Mouse (Mus musculus) E14TG2a.4 (cell line): ENCODE measurements around the gene Nkd1.

Experiments
- H3K27me3 ChIP-seq: 2 replicates; pipeline ENCODE4 v1.6.1; 2014; ENCODE audit warnings: low read length, control low read depth; ENCODE audit not compliant: insufficient read depth
- H3K36me3 ChIP-seq: 2 replicates; pipeline ENCODE4 v1.6.1; 2014; ENCODE audit warnings: low read length, control low read depth; ENCODE audit not compliant: insufficient read depth
- H3K4me1 ChIP-seq: replicated peaks from 2 replicates; pipeline ENCODE4 v1.6.1; 2014; ENCODE audit warnings: low read depth, low read length, control low read depth
- H3K4me3 ChIP-seq: replicated peaks from 2 replicates; pipeline ENCODE4 v1.5.1; 2014; ENCODE audit warnings: mild to moderate bottlenecking, low read length
- H3K9me3 ChIP-seq: 2 replicates; pipeline ENCODE4 v1.6.1; 2014; ENCODE audit warnings: low read length, control low read depth
- CTCF ChIP-seq: conservative IDR thresholded peaks from 2 replicates; pipeline ENCODE4 v1.5.1; 2014; ENCODE audit warnings: low read length
- NANOG ChIP-seq: IDR thresholded peaks from 2 replicates; pipeline ENCODE4 v1.6.1; 2014; ENCODE audit warnings: borderline replicate concordance, low read length, mixed read lengths
- POU5F1 ChIP-seq: IDR thresholded peaks from 2 replicates; pipeline ENCODE4 v1.6.1; 2014; ENCODE audit warnings: low read length, borderline replicate concordance

Gene Nkd1

DNA sequence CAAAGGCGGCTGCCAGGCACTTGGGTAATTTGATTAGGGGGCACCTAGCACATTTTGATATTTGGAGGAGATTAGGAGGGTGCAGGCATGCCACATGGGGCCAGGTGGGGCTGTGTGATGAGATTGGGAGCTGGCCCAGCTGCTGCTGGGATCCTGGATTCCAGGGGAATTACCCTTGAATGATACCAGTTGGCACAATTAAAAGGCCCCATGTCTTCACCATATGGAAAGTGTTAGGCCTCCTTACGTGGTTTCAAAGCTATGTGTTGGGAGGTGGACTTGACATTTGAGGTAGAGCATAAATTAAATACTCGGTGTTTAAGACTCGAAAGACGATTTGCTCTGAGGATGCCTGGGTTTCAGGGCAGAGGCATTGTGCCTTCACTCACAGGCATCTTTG lies 5.1 kb downstream of the Nkd1 start:
- H3K9me3 ChIP-seq: no peaks in the 10 kb centered on the region; the same call in 1 of the 2 replicates
- TF ChIP-seq CTCF: no peak
- TF ChIP-seq NANOG: no peak
- TF ChIP-seq POU5F1: no peak
- H3K36me3 ChIP-seq: no peaks in the 10 kb centered on the region
- peaks cover 11% of the 10 kb centered on the region for H3K4me1 ChIP-seq
- H3K4me3 ChIP-seq: no peak overlapping the region
- peaks cover 50% of the 10 kb centered on the region for H3K27me3 ChIP-seq

DNA sequence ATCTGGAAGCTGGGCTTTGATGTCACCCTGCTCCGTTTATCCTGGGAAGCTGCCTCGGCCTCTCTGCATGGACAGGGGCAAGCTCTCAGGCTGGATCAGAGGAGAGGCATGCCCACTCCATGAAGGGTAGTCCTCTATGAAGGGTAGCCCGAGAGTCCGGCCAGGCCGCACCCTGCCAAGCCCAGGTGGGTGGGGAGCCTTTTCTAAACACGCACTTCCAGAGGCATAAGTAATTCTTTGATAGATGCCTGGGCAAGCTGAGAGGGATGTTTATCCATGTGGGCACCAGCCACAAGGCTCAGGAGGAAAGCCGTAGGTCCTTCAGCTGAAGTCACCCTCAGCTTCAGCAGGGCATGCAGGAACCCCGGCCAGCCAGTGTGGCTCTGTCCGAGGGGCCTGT lies 7.0 kb downstream of the Nkd1 start:
- Histone ChIP-seq H3K27me3 (peaks cover 32% of the 10 kb centered on the region), H3K36me3 (no peaks in the 10 kb centered on the region)
- TF ChIP-seq POU5F1: no peak
- TF ChIP-seq NANOG: no peak
- no peak for TF ChIP-seq CTCF

DNA sequence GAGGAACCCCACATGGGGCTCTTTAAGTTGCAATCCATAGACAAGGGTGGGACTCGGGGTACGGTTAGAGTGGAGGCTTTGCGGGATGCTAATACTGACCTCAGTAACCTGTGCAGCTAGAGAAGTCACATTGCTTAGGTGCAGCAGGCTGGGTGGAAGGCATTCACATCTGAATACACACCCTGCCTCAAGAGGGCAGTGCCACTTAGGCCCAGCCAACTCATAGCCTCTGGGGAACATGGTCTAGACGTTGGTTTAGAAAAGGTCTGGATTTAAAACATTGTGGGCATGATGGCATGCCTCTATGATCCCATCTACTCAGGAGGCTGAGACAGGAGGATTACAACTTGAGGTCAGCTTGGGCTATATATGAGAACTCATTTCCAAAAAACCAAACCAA lies 8.6 kb downstream of the Nkd1 start:
- peaks cover 18% of the 10 kb centered on the region for H3K27me3 ChIP-seq
- H3K36me3 ChIP-seq: no peaks in the 10 kb centered on the region
- TF ChIP-seq POU5F1 (no peak), NANOG (no peak), CTCF (no peak)
- H3K9me3 ChIP-seq: no peaks in the 10 kb centered on the region
- no peak overlapping the region for H3K4me3 ChIP-seq
- no peaks in the 10 kb centered on the region; the same call in 1 of the 2 replicates for H3K4me1 ChIP-seq

More for the DNA sequence above, 7.0 kb downstream of the Nkd1 start:
- H3K4me1 ChIP-seq: no peaks in the 10 kb centered on the region; the same call in 1 of the 2 replicates
- H3K9me3 ChIP-seq: no peaks in the 10 kb centered on the region
- no peak overlapping the region for H3K4me3 ChIP-seq

DNA sequence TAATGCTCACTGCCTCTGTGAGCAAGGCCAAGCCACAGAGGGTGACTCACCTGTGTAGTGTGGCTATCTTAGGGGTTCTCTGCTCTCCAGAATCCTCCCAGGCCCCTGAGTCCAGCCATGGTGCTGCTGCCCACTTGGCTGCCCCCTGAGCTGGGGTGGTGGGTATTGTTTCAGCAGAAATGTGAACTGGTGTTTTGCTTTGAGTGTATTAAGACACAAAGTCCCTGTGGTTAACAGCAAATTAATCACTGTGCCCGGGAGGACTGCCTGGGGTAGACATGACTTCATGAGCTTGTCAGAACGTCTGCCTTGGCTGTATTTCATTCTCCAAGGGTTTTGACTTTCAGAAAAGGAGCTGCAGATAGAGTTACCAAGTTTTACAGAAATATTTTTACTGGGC lies 15.9 kb downstream of the Nkd1 start:
- H3K4me3 ChIP-seq: no peak overlapping the region
- H3K9me3 ChIP-seq: no peaks in the 10 kb centered on the region
- no peaks in the 10 kb centered on the region for H3K27me3 ChIP-seq
- H3K36me3 ChIP-seq: no peaks in the 10 kb centered on the region
- H3K4me1 ChIP-seq: no peaks in the 10 kb centered on the region
- TF ChIP-seq CTCF: no peak
- TF ChIP-seq NANOG: no peak
- TF ChIP-seq POU5F1: no peak

DNA sequence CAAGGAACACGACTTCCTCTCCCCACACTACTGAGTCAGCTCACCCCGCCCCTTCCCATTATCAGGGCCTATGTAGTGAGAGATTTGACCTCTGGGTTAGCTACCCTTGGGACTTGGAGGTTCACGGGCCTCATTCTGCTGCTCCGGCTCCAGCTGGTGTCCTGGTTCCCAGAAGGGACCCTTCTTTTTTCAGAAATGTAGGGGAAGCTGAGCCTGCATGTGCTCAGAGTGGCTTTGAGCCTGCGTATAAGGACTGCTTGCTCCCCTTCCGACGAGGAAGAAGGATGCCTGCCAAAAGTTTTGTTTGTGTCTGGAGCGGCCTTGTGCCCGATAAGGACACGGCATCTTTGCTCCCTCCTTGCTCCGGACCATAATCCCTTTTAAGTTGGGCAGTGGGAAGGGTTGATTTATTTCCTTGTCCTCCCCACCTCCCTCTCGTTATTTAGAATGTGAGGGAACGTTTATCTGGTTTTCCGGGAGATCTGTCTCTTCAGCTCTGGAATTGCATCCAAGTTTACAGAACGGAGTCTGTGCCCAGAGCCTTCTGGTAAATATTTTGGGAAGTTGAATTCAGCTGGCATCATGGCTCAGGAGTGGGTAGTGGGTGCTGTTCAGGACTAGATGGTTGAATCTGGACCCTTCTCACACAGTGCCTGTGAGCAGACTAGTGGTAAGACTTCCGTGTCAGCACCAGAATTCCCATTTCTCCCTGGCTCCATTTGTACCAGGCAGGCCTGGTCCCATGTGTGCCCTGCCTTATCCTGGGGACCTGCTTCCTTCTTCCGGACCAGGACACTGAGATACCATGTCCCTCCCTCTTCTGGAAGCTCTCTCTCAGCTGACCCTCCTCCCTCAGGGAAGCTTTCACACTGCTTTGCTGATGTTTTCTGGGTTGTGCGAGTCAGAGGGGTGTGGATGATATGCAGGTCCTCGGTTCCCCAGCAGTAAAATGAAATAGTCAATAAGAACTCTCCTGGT lies 17.1 kb downstream of the Nkd1 start:
- no peak for TF ChIP-seq NANOG
- no peak for TF ChIP-seq CTCF
- TF ChIP-seq POU5F1: no peak
- Histone ChIP-seq H3K36me3 (no peaks in the 10 kb centered on the region), H3K27me3 (no peaks in the 10 kb centered on the region), H3K4me3 (no peak overlapping the region), H3K4me1 (no peaks in the 10 kb centered on the region), H3K9me3 (no peaks in the 10 kb centered on the region)

DNA sequence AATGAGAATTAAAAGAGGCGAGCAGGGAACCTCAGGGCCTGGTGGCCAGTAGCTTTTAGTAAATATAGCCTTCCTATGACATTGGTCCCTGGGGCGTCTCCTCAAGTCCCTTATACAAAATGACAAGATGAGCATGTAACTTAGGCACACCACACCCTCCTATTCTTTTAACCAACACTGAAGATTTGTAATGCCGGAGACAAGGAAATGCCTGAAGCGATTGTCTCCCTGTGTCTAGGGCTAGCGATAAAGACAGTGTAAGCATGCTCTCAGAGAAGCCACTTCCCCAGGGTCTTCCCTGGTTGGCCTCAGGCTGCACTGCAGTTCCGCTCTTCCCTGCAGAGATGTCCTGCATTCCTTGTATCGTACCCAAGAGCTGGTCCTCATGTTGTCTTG lies 17.8 kb downstream of the Nkd1 start:
- Histone ChIP-seq H3K36me3 (no peaks in the 10 kb centered on the region), H3K4me3 (no peak overlapping the region), H3K27me3 (no peaks in the 10 kb centered on the region), H3K9me3 (no peaks in the 10 kb centered on the region), H3K4me1 (no peaks in the 10 kb centered on the region)
- TF ChIP-seq CTCF: no peak
- TF ChIP-seq POU5F1: no peak
- no peak for TF ChIP-seq NANOG

DNA sequence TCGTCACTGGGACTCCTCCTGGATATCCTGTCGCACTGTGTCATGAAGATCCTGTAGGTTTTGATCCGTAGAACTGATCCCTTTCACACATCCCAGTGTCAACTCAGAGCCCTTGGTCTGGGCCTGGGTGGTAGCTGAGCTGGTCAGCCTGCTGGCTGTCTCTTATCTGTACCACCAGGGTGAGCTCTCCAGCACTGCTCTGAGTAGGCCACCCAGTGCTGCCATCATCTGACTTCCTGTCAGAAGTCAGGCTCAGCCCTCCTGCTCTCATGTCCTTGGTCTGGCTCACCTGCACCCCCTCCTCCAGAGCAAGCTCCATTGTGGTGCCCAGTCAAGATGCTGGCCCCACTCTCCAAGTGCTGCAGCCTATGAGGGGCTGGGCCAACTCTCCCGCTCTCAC lies 18.8 kb downstream of the Nkd1 start:
- Histone ChIP-seq H3K27me3 (no peaks in the 10 kb centered on the region), H3K4me1 (no peaks in the 10 kb centered on the region), H3K9me3 (no peaks in the 10 kb centered on the region), H3K4me3 (no peak overlapping the region), H3K36me3 (no peaks in the 10 kb centered on the region)
- TF ChIP-seq CTCF (no peak), NANOG (no peak), POU5F1 (no peak)

DNA sequence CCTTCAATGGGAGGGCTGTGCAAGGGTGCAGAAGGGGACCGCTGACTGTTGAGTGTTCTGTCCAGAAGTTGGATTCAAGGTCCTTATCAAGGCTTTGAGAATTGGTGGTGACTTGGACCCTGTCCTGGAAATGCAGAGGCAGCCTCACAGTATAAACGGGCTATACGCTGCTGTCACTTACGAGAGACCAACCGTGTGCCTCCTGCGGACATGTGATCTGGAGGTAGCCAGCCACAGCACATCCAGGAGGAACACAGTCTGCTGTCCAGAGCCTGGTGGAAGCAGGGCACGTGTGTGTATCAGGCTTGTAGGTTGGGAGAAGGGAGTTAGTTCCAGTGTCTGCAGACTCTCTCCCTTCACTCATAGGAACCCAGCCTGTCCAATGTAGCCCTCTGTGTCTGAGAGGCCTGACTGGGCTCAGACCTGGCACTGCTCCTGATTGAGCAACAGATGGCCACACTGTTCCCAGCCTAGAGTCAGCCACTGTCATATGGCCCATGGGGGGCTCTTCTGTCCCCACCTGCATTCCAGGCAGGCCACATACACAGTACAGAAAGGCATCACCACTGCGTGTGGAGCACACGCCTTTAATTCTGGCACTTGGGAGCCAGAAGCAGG lies 21.6 kb downstream of the Nkd1 start:
- H3K4me1 ChIP-seq: no peaks in the 10 kb centered on the region
- H3K4me3 ChIP-seq: no peak overlapping the region

More for the DNA sequence above, 21.6 kb downstream of the Nkd1 start:
- TF ChIP-seq NANOG (no peak), POU5F1 (no peak), CTCF (no peak)
- H3K27me3 ChIP-seq: no peaks in the 10 kb centered on the region
- H3K9me3 ChIP-seq: no peaks in the 10 kb centered on the region
- no peaks in the 10 kb centered on the region for H3K36me3 ChIP-seq
